Mouse (Mus musculus): ENCODE results near the gene Nxpe5. TPM values are rescaled to one million over a fixed set of nuclear protein-coding genes. Genes with fewer than 3 reads are reported as not detected.

The Nxpe5 gene
- polyA plus RNA-seq, 1 experiment from 2014 or later: not detected

GRCm38 (mm10) chr5:138277994-138278393 is 52.3 kb downstream of the Nxpe5 start:
- H3K27me3 ChIP-seq (ENCODE audit: control insufficient read depth, insufficient read depth, low read length): peaks cover 14% of the 10 kb centered on the region; the same call in 1 of the 2 replicates
- 83% methylated on average over 7 of the region's 7 CpGs for WGBS
- H3K9ac ChIP-seq (ENCODE audit: low read length): no peak overlapping the region
- H3K4me2 ChIP-seq (ENCODE audit: low read length): no peak overlapping the region
- H3K36me3 ChIP-seq (ENCODE audit: control insufficient read depth, insufficient read depth, low read length): no peaks in the 10 kb centered on the region
- H3K27ac ChIP-seq (replicated peaks in 1 of 2; ENCODE audit: control insufficient read depth in 1 of 2, insufficient read depth in 1 of 2, low read depth in 2 of 2, low read length in 2 of 2): no peak overlapping the region
- H3K9me3 ChIP-seq (ENCODE audit: control insufficient read depth, low read length): no peaks in the 10 kb centered on the region
- peaks cover 3 to 4% of the 10 kb centered on the region in 2 experiments; a peak in 3 of 4 replicates for H3K4me1 ChIP-seq (ENCODE audit: control insufficient read depth in 2 of 2, insufficient read depth in 2 of 2, low read length in 2 of 2)
- H3K4me3 ChIP-seq (ENCODE audit: control insufficient read depth in 1 of 2, insufficient read depth in 1 of 2, low read depth in 1 of 2, low read length in 2 of 2): no peak overlapping the region
- no peak for ATAC-seq (ENCODE audit: insufficient number of reproducible peaks, insufficient read depth, low FRiP score, low read depth)

DNA sequence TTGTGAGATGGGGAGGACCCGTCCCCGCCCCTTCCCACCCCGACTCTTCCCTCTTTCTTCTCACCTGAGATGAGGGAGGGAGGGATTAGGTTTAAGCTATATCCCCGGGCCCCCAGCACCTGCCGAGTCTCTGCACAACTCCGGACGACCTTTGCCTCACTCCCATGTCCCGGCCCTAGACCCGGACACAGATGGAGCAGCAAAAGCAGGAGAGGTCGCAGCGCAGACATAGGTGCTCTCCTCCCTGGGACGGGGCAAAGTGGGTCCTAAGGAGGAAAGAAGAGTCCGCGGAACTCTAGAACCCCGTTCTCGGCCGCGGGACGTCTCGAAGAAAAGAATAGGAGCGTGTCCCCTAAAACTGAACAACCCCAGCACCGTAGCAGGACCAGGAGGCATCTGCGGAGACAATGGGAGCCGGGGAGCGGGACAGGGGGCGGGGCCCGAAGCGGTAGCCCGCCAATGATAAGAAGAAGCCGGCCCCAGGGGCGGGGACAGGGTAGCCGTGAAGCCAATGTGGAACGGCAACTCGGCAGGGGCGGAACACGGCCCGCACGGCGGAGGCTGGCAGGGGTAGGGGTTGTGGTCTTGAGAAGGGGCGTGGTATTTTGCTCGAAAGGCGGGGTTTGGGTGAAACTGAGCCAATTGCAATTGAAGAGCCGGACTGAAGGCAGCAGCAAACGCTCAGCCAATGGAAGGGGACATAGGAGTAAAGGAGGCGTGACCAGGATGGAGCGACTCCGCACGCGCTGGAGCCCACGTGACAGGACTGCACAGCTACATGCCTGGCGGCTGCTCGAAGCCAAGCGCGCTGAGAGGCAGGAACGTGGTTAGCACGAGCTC is 54.1 kb downstream of the Nxpe5 start, which contains the start of the genes Gm43720, Gpc2 and Stag3:
Gene Gm43720, minus strand, starts transcription at position 374 of the 840 bp plus-strand sequence.
Gene Gpc2, minus strand, starts transcription at position 421 of the 840 bp plus-strand sequence.
Gene Stag3, plus strand, starts transcription at position 656 of the 840 bp plus-strand sequence.
- H3K4me2 ChIP-seq (ENCODE audit: low read length): peak within 1 kb of the TSS; percentile 68
- under 1% methylated on average over 56 of the region's 56 CpGs for WGBS
- ATAC-seq (ENCODE audit: insufficient number of reproducible peaks, insufficient read depth, low FRiP score, low read depth): peak; percentile 98

DNA sequence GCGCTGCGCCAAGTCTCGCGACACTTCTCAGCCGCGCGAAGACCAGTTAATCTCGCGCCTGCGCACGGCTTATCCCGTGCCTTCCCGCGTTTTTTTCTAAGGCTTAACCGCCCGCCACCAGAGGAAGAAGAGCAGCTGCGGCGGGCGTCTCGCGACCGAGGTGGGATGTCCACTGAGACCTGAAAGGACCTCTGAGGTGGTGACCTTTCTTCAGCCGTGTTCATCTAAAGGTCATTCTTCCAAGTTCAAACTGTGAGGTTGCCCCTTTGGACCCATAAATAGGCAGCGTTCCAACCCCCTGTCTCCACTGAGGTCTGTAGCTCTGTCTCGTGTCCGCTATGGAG is 54.7 kb downstream of the Nxpe5 start:
- H3K4me2 ChIP-seq (ENCODE audit: low read length): peak overlapping the region; percentile 68

More for the DNA sequence above, 54.1 kb downstream of the Nxpe5 start, which contains the start of the genes Gm43720, Gpc2 and Stag3:
- Histone ChIP-seq H3K9ac (ENCODE audit: low read length) (peak within 1 kb of the TSS; percentile 63), H3K27ac (replicated peaks in 1 of 2; ENCODE audit: control insufficient read depth in 1 of 2, insufficient read depth in 1 of 2, low read depth in 2 of 2, low read length in 2 of 2) (no peak within 1 kb of the TSS), H3K9me3 (ENCODE audit: control insufficient read depth, low read length) (no peaks in the 10 kb centered on the region), H3K4me3 (ENCODE audit: control insufficient read depth in 1 of 2, insufficient read depth in 1 of 2, low read depth in 1 of 2, low read length in 2 of 2) (peak within 1 kb of the TSS; percentile 47 to 81), H3K27me3 (ENCODE audit: control insufficient read depth, insufficient read depth, low read length) (peaks cover 10% of the 10 kb centered on the region; the same call in 1 of the 2 replicates), H3K4me1 (ENCODE audit: control insufficient read depth in 2 of 2, insufficient read depth in 2 of 2, low read length in 2 of 2) (peaks cover 3 to 4% of the 10 kb centered on the region in 2 experiments; a peak in 3 of 4 replicates), H3K36me3 (ENCODE audit: control insufficient read depth, insufficient read depth, low read length) (no peaks in the 10 kb centered on the region)

DNA sequence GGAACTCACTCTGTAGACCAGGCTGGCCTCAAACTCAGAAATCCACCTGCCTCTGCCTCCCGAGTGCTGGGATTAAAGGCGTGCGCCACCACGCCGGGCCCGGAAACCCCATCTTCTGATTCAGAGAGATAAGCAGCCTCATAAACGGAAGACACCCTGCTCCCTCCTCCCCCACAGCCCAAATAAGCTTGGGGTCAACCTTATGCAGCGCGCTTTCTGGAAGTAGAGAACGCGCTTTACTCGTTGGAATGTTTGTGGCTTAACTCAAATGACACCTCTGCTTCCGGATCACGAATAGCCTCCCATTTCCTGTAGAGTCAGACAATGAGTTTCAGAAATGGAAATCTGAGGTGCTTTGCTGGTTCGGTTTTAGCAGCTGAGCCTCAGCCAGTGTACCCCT is 55.1 kb downstream of the Nxpe5 start:
- H3K9me3 ChIP-seq (ENCODE audit: control insufficient read depth, low read length): no peaks in the 10 kb centered on the region
- no peak overlapping the region for H3K9ac ChIP-seq (ENCODE audit: low read length)
- peaks cover 3 to 4% of the 10 kb centered on the region in 2 experiments; a peak in 3 of 4 replicates for H3K4me1 ChIP-seq (ENCODE audit: control insufficient read depth in 2 of 2, insufficient read depth in 2 of 2, low read length in 2 of 2)
- H3K4me3 ChIP-seq (ENCODE audit: control insufficient read depth in 1 of 2, insufficient read depth in 1 of 2, low read depth in 1 of 2, low read length in 2 of 2): no peak overlapping the region
- no peak for ATAC-seq (ENCODE audit: insufficient number of reproducible peaks, insufficient read depth, low FRiP score, low read depth)
- H3K4me2 ChIP-seq (ENCODE audit: low read length): no peak overlapping the region
- 88% methylated on average over 15 of the region's 15 CpGs for WGBS
- no peak overlapping the region for H3K27ac ChIP-seq (replicated peaks in 1 of 2; ENCODE audit: control insufficient read depth in 1 of 2, insufficient read depth in 1 of 2, low read depth in 2 of 2, low read length in 2 of 2)
- no peaks in the 10 kb centered on the region for H3K36me3 ChIP-seq (ENCODE audit: control insufficient read depth, insufficient read depth, low read length)
- H3K27me3 ChIP-seq (ENCODE audit: control insufficient read depth, insufficient read depth, low read length): peaks cover 10% of the 10 kb centered on the region; the same call in 1 of the 2 replicates

More for the DNA sequence above, 54.7 kb downstream of the Nxpe5 start:
- H3K4me3 ChIP-seq (ENCODE audit: control insufficient read depth in 1 of 2, insufficient read depth in 1 of 2, low read depth in 1 of 2, low read length in 2 of 2): peak overlapping the region; percentile 47 to 81
- H3K27ac ChIP-seq (replicated peaks in 1 of 2; ENCODE audit: control insufficient read depth in 1 of 2, insufficient read depth in 1 of 2, low read depth in 2 of 2, low read length in 2 of 2): no peak overlapping the region
- no peaks in the 10 kb centered on the region for H3K9me3 ChIP-seq (ENCODE audit: control insufficient read depth, low read length)
- 19% methylated on average over 26 of the region's 26 CpGs for WGBS
- peaks cover 3 to 4% of the 10 kb centered on the region in 2 experiments; a peak in 3 of 4 replicates for H3K4me1 ChIP-seq (ENCODE audit: control insufficient read depth in 2 of 2, insufficient read depth in 2 of 2, low read length in 2 of 2)
- H3K9ac ChIP-seq (ENCODE audit: low read length): no peak overlapping the region
- ATAC-seq (ENCODE audit: insufficient number of reproducible peaks, insufficient read depth, low FRiP score, low read depth): no peak
- H3K36me3 ChIP-seq (ENCODE audit: control insufficient read depth, insufficient read depth, low read length): no peaks in the 10 kb centered on the region
- H3K27me3 ChIP-seq (ENCODE audit: control insufficient read depth, insufficient read depth, low read length): peaks cover 10% of the 10 kb centered on the region; the same call in 1 of the 2 replicates

DNA sequence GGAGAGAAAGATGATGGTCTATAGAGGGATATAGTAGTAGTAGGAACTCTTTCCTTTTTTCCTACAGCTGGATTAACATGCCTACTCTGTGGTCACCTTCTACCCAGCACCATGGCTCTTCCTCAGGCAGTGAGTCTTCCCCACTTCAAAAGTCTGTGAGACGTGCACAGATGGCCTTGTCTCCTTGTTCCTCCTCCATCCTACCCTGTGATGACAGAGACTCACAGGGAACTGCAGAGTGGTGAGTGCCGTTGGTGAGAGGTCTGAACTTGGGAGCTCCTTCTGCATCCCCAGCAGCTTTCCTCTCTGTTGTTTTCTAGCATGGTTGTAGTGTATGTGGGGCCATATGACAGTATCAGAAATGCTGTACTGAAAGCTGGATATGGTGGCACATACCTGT is 56.1 kb downstream of the Nxpe5 start:
- Histone ChIP-seq H3K36me3 (ENCODE audit: control insufficient read depth, insufficient read depth, low read length) (no peaks in the 10 kb centered on the region), H3K27ac (replicated peaks in 1 of 2; ENCODE audit: control insufficient read depth in 1 of 2, insufficient read depth in 1 of 2, low read depth in 2 of 2, low read length in 2 of 2) (no peak overlapping the region), H3K9ac (ENCODE audit: low read length) (no peak overlapping the region), H3K9me3 (ENCODE audit: control insufficient read depth, low read length) (no peaks in the 10 kb centered on the region), H3K4me1 (ENCODE audit: control insufficient read depth in 2 of 2, insufficient read depth in 2 of 2, low read length in 2 of 2) (peaks cover 3 to 4% of the 10 kb centered on the region in 2 experiments; a peak in 3 of 4 replicates), H3K4me3 (ENCODE audit: control insufficient read depth in 1 of 2, insufficient read depth in 1 of 2, low read depth in 1 of 2, low read length in 2 of 2) (no peak overlapping the region), H3K27me3 (ENCODE audit: control insufficient read depth, insufficient read depth, low read length) (peaks cover 7% of the 10 kb centered on the region; the same call in 1 of the 2 replicates), H3K4me2 (ENCODE audit: low read length) (no peak overlapping the region)
- 70% methylated on average over 2 of the region's 2 CpGs for WGBS
- no peak for ATAC-seq (ENCODE audit: insufficient number of reproducible peaks, insufficient read depth, low FRiP score, low read depth)

GRCm38 (mm10) chr5:138283540-138283939 is 57.8 kb downstream of the Nxpe5 start:
- no peak overlapping the region for H3K9ac ChIP-seq (ENCODE audit: low read length)
- no peak for ATAC-seq (ENCODE audit: insufficient number of reproducible peaks, insufficient read depth, low FRiP score, low read depth)
- no peak overlapping the region for H3K4me2 ChIP-seq (ENCODE audit: low read length)
- H3K27me3 ChIP-seq (ENCODE audit: control insufficient read depth, insufficient read depth, low read length): peaks cover 7% of the 10 kb centered on the region; the same call in 1 of the 2 replicates
- H3K9me3 ChIP-seq (ENCODE audit: control insufficient read depth, low read length): no peaks in the 10 kb centered on the region
- no peak overlapping the region for H3K27ac ChIP-seq (replicated peaks in 1 of 2; ENCODE audit: control insufficient read depth in 1 of 2, insufficient read depth in 1 of 2, low read depth in 2 of 2, low read length in 2 of 2)
- peaks cover 3 to 4% of the 10 kb centered on the region in 2 experiments; a peak in 3 of 4 replicates for H3K4me1 ChIP-seq (ENCODE audit: control insufficient read depth in 2 of 2, insufficient read depth in 2 of 2, low read length in 2 of 2)
- no peak overlapping the region for H3K4me3 ChIP-seq (ENCODE audit: control insufficient read depth in 1 of 2, insufficient read depth in 1 of 2, low read depth in 1 of 2, low read length in 2 of 2)
- WGBS: 53% methylated on average over 1 of the region's 1 CpGs
- H3K36me3 ChIP-seq (ENCODE audit: control insufficient read depth, insufficient read depth, low read length): no peaks in the 10 kb centered on the region

DNA sequence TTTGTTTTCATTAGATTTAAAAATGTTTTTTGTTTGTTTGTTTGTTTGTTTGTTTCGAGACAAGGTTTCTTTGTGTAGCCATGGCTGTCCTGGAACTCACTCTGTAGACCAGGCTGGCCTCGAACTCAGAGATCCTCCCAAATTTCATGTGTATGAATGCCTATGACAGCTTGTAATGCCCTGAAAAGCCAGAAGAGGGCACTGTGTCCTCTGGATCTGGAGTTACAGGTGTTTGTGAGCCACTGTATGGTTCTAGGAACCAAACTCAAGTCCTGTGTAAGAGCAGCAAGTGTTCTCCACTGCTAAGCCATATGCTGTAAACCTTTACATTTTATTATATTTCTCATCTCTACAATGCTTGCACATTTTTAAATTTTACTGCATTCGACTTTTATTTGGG is 62.2 kb downstream of the Nxpe5 start:
- Histone ChIP-seq H3K9me3 (ENCODE audit: control insufficient read depth, low read length) (no peaks in the 10 kb centered on the region), H3K4me1 (ENCODE audit: control insufficient read depth in 2 of 2, insufficient read depth in 2 of 2, low read length in 2 of 2) (no peaks in the 10 kb centered on the region), H3K27ac (replicated peaks in 1 of 2; ENCODE audit: control insufficient read depth in 1 of 2, insufficient read depth in 1 of 2, low read depth in 2 of 2, low read length in 2 of 2) (no peak overlapping the region), H3K9ac (ENCODE audit: low read length) (no peak overlapping the region), H3K4me3 (ENCODE audit: control insufficient read depth in 1 of 2, insufficient read depth in 1 of 2, low read depth in 1 of 2, low read length in 2 of 2) (no peak overlapping the region), H3K4me2 (ENCODE audit: low read length) (no peak overlapping the region), H3K27me3 (ENCODE audit: control insufficient read depth, insufficient read depth, low read length) (no peaks in the 10 kb centered on the region), H3K36me3 (ENCODE audit: control insufficient read depth, insufficient read depth, low read length) (no peaks in the 10 kb centered on the region)
- WGBS: 74% methylated on average over 3 of the region's 3 CpGs
- ATAC-seq (ENCODE audit: insufficient number of reproducible peaks, insufficient read depth, low FRiP score, low read depth): no peak

Data from heart, embryonic 14.5 days (tissue).